Mouse (Mus musculus) B cell, adult (primary cell): ENCODE data around the gene Znrd1as. TPM values are rescaled to one million over a fixed set of nuclear protein-coding genes. Genes with fewer than 3 reads are reported as not detected.

Source experiments
- total RNA-seq: library from RNA; stranded (reverse); gene quantifications from 4 replicates; pipeline ENCODE4 v1.2.4, GENCODE M21; 2023; ENCODE audit not compliant: inconsistent age

Znrd1as gene
- total RNA-seq, result 1.6 to 2.7 TPM (median 2.1 TPM) in 4 replicates

GRCm38 (mm10) chr17:36957999-36958743 is at the start of gene Znrd1as, which contains the start of gene Znrd1:
Znrd1as (plus strand) TSS chr17:36958592.
Znrd1 (minus strand) TSS chr17:36958559.

GRCm38 (mm10) chr17:36942791-36943471 is 15.5 kb upstream of the Znrd1as start, which contains the start of gene Rnf39:
Rnf39 (plus strand) TSS chr17:36942918.

GRCm38 (mm10) chr17:36950981-36951947 is 7.1 kb upstream of the Znrd1as start, which contains the start of gene Ppp1r11:
Ppp1r11 (minus strand) TSS chr17:36951741.

GRCm38 (mm10) chr17:36981221-36981813 is 22.9 kb downstream of the Znrd1as start, which contains the start of gene 2410137M14Rik:
2410137M14Rik (minus strand) TSS chr17:36981237.

GRCm38 (mm10) chr17:36989437-36989836 is 31.0 kb downstream of the Znrd1as start, which contains the start of gene H2-M5:
H2-M5 (minus strand) TSS chr17:36989537.

GRCm38 (mm10) chr17:37000863-37001262 is 42.5 kb downstream of the Znrd1as start, which contains the start of gene Zfp57:
Zfp57 (plus strand) TSS chr17:37001163.

Other genes with a start within 250 kb of the Znrd1as start
- not detected in 4 replicates for gene H2-M10.5, start 185.7 kb upstream of the Znrd1as start, total RNA-seq
- not detected in 4 replicates for gene H2-M10.6, start 146.4 kb upstream of the Znrd1as start, total RNA-seq
- 191 to 213 TPM (median 199 TPM) in 4 replicates for gene Trim26, start 121.5 kb upstream of the Znrd1as start, total RNA-seq
- gene Trim15, start 91.4 kb upstream of the Znrd1as start, total RNA-seq, result not detected in 4 replicates
- 0.21 TPM in 1 of 4 replicates, not detected in the others for gene Trim10, start 89.0 kb upstream of the Znrd1as start, total RNA-seq
- 0.24 to 0.93 TPM in 2 of 4 replicates, not detected in the others for gene Trim40, start 68.5 kb upstream of the Znrd1as start, total RNA-seq
- gene Trim31, start 60.5 kb upstream of the Znrd1as start, total RNA-seq, result not detected in 4 replicates
- gene Rnf39, start 15.7 kb upstream of the Znrd1as start, total RNA-seq, result 0.58 TPM in 1 of 4 replicates, not detected in the others
- 90.0 to 119 TPM (median 113 TPM) in 4 replicates for gene Ppp1r11, start 6.9 kb upstream of the Znrd1as start, total RNA-seq
- gene Znrd1, start within 50 bp of the Znrd1as start, total RNA-seq, result 79.5 to 91.0 TPM (median 81.3 TPM) in 4 replicates
- gene 2410137M14Rik, start 22.6 kb downstream of the Znrd1as start, total RNA-seq, result not detected in 4 replicates
- gene H2-M5, start 30.9 kb downstream of the Znrd1as start, total RNA-seq, result not detected in 4 replicates
- not detected in 4 replicates for gene Zfp57, start 42.6 kb downstream of the Znrd1as start, total RNA-seq
- not detected in 4 replicates for gene Mog, start 64.8 kb downstream of the Znrd1as start, total RNA-seq
- gene Gabbr1, start 87.4 kb downstream of the Znrd1as start, total RNA-seq, result 55.3 to 68.7 TPM (median 59.7 TPM) in 4 replicates
- 0.19 to 0.24 TPM in 2 of 4 replicates, not detected in the others for gene Olfr90, start 129.9 kb downstream of the Znrd1as start, total RNA-seq
- not detected in 4 replicates for gene Olfr91, start 139.7 kb downstream of the Znrd1as start, total RNA-seq
- gene Olfr92, start 161.5 kb downstream of the Znrd1as start, total RNA-seq, result not detected in 4 replicates
- not detected in 4 replicates for gene Olfr93, start 202.9 kb downstream of the Znrd1as start, total RNA-seq
- 0.78 TPM in 1 of 4 replicates, not detected in the others for gene Ubd, start 235.3 kb downstream of the Znrd1as start, total RNA-seq
- not detected in 4 replicates for gene Olfr94, start 242.4 kb downstream of the Znrd1as start, total RNA-seq